ENCODE assay signal across 9 mouse cellular contexts in genomic region chrX:48644122-48644521, GRCm38 (mm10). TPM values are rescaled to one million over a fixed set of nuclear protein-coding genes. Genes with fewer than 3 reads are reported as not detected.
DNase-seq lines count a peak whose midpoint lies in the region; ATAC-seq and TF ChIP-seq lines count a peak whose summit lies in the region.
"Had no signal": no experiment of that assay in that cellular context is flagged by ENCODE, and none has a peak within 500 bp of the region (broad histone marks: within the 10 kb centered on the region; RNA-seq: fewer than 3 reads in every experiment).

No protein-coding gene starts in this region.

- no peaks in the 10 kb centered on the region for H3K4me1 ChIP-seq in kidney, adult 2 months (ENCODE audit: control insufficient read depth, insufficient read depth, low read length)
- no peaks in the 10 kb centered on the region for H3K4me1 ChIP-seq in kidney, embryonic 14.5 days (ENCODE audit: control insufficient read depth, insufficient read depth, low read length)
- H3K4me1 ChIP-seq: embryonic facial prominence, embryonic 15.5 days; limb, embryonic 13.5 days had no signal

- H3K27me3 ChIP-seq in kidney, adult 2 months (replicated peaks; ENCODE audit: control insufficient read depth, insufficient read depth, low read length) = no peaks in the 10 kb centered on the region
- no peaks in the 10 kb centered on the region for H3K27me3 ChIP-seq in kidney, embryonic 14.5 days (ENCODE audit: control insufficient read depth, insufficient read depth, low read length)
- H3K27me3 ChIP-seq: embryonic facial prominence, embryonic 15.5 days; limb, embryonic 13.5 days had no signal

- H3K9ac ChIP-seq in kidney, embryonic 14.5 days (ENCODE audit: low read depth, low read length) = no peak overlapping the region
- H3K9ac ChIP-seq: embryonic facial prominence, embryonic 15.5 days; limb, embryonic 13.5 days had no signal

- TF ChIP-seq CTCF in kidney, adult 2 months (conservative IDR thresholded peaks at IDR 0.05; ENCODE audit: insufficient read depth, insufficient read length, low read depth, low read length) = peak; percentile 51
- peak; percentile 51; the same call in 1 of the 2 replicates for TF ChIP-seq CTCF in brain, embryonic 14.5 days (IDR thresholded peaks at IDR 0.05; ENCODE audit: borderline replicate concordance, extremely low read depth, insufficient read depth, insufficient read length)

- no peaks in the 10 kb centered on the region for H3K9me3 ChIP-seq in kidney, embryonic 14.5 days (ENCODE audit: control insufficient read depth, low read length)
- H3K9me3 ChIP-seq: embryonic facial prominence, embryonic 15.5 days; limb, embryonic 13.5 days had no signal

- H3K4me2 ChIP-seq in kidney, embryonic 14.5 days (replicated peaks; ENCODE audit: low read depth, low read length) = no peak overlapping the region
- H3K4me2 ChIP-seq: embryonic facial prominence, embryonic 15.5 days; limb, embryonic 13.5 days had no signal

- WGBS in kidney, adult 2 months = 94% methylated on average over 2 of the region's 2 CpGs
- WGBS in kidney, embryonic 14.5 days = 94% methylated on average over 2 of the region's 2 CpGs

- no peak overlapping the region for H3K27ac ChIP-seq in kidney, adult 2 months (ENCODE audit: insufficient read depth, low read depth, low read length)
- H3K27ac ChIP-seq in kidney, embryonic 14.5 days (ENCODE audit: low read depth, low read length) = no peak overlapping the region
- H3K27ac ChIP-seq: embryonic facial prominence, embryonic 15.5 days; limb, embryonic 13.5 days had no signal

- TF ChIP-seq POLR2A in kidney, adult 2 months (IDR thresholded peaks at IDR 0.05; ENCODE audit: low read depth, low read length) = no peak
- no peak for TF ChIP-seq POLR2A in brain, embryonic 14.5 days (IDR thresholded peaks at IDR 0.05; ENCODE audit: borderline replicate concordance, extremely low read depth, insufficient read depth, insufficient read length, poor library complexity, severe bottlenecking)

- no peaks in the 10 kb centered on the region for H3K36me3 ChIP-seq in kidney, adult 2 months (ENCODE audit: control insufficient read depth, insufficient read depth, low read length)
- no peaks in the 10 kb centered on the region for H3K36me3 ChIP-seq in kidney, embryonic 14.5 days (ENCODE audit: control insufficient read depth, insufficient read depth, low read length)
- H3K36me3 ChIP-seq: embryonic facial prominence, embryonic 15.5 days; limb, embryonic 13.5 days had no signal

- ATAC-seq in kidney, embryonic 14.5 days (ENCODE audit: low FRiP score, low TSS enrichment) = no peak

- H3K4me3 ChIP-seq in kidney, adult 2 months (ENCODE audit: insufficient read depth, low read depth, low read length) = no peak overlapping the region
- no peak overlapping the region for H3K4me3 ChIP-seq in kidney, embryonic 14.5 days (ENCODE audit: low read length)
- H3K4me3 ChIP-seq: embryonic facial prominence, embryonic 15.5 days; limb, embryonic 13.5 days had no signal

- peak; percentile 24 for DNase-seq in kidney, adult 2 months
- DNase-seq in MEL-GATA-1-ER (ENCODE audit: extremely low read depth, low read depth) = peak; percentile 14
- DNase-seq in brain, embryonic 14.5 days (ENCODE audit: low read depth) = peak; percentile 5
- DNase-seq in induced T-regulatory cell, adult 2 months (ENCODE audit: low read depth) = peak; percentile 54
- peak; percentile 24 for DNase-seq in lung, postnatal 14 days
- peak; percentile 6 to 13 for DNase-seq in thymus, postnatal 10 days (ENCODE audit: low spot score in 2 of 2)

RNA-seq across cellular contexts. Expression of gene Slc25a14, which starts 20.9 kb away (rescaled TPM):
- polyA plus RNA-seq in kidney, adult 2 months (2012; rRNA removed) = 3.9 and 5.0 TPM in 2 replicates
- polyA plus RNA-seq in kidney, embryonic 14.5 days (2014; fragmentation: Nextera tagmentation; extraction: Ambion mirVana) = 13.5 and 16.4 TPM in 2 replicates
- polyA plus RNA-seq in brain, embryonic 14.5 days (2012; rRNA removed) = 25.5 and 30.1 TPM in 2 replicates

RNA-seq across cellular contexts. Expression of gene Gpr119, which starts 30.2 kb away (rescaled TPM):
- not detected in 2 replicates for polyA plus RNA-seq in kidney, adult 2 months (2012; rRNA removed)
- not detected in 2 replicates for polyA plus RNA-seq in kidney, embryonic 14.5 days (2014; fragmentation: Nextera tagmentation; extraction: Ambion mirVana)
- polyA plus RNA-seq in brain, embryonic 14.5 days (2012; rRNA removed) = 0.03 TPM in 1 of 2 replicates, not detected in the other
- polyA plus RNA-seq: embryonic facial prominence, embryonic 15.5 days; limb, embryonic 13.5 days had no signal

RNA-seq across cellular contexts. Expression of gene Zfp280c, which starts 49.8 kb away (rescaled TPM):
- polyA plus RNA-seq in kidney, adult 2 months (2012; rRNA removed) = 2.0 and 2.5 TPM in 2 replicates
- polyA plus RNA-seq in kidney, embryonic 14.5 days (2014; fragmentation: Nextera tagmentation; extraction: Ambion mirVana) = 18.5 and 20.4 TPM in 2 replicates
- polyA plus RNA-seq in brain, embryonic 14.5 days (2012; rRNA removed) = 36.0 and 45.5 TPM in 2 replicates

RNA-seq across cellular contexts. Expression of gene Rbmx2, which starts 50.7 kb away (rescaled TPM):
- polyA plus RNA-seq in kidney, adult 2 months (2012; rRNA removed) = 0.95 and 1.3 TPM in 2 replicates
- polyA plus RNA-seq in kidney, embryonic 14.5 days (2014; fragmentation: Nextera tagmentation; extraction: Ambion mirVana) = 26.5 and 35.1 TPM in 2 replicates
- polyA plus RNA-seq in brain, embryonic 14.5 days (2012; rRNA removed) = 11.6 and 11.8 TPM in 2 replicates
